ENCODE assay signal across 31 mouse cellular contexts in genomic region chr5:32127226-32127625, GRCm38 (mm10).
"Had no signal": no experiment of that assay in that cellular context is flagged by ENCODE, and none has a peak within 500 bp of the region (broad histone marks: within the 10 kb centered on the region; RNA-seq: fewer than 3 reads in every experiment).

No protein-coding gene starts in this region.

- H3K27me3 ChIP-seq: lung, embryonic 15.5 days had no signal

- H3K36me3 ChIP-seq: limb, embryonic 10.5 days; limb, embryonic 12.5 days; limb, embryonic 13.5 days; limb, embryonic 15.5 days; liver, embryonic 12.5 days; liver, embryonic 13.5 days; liver, embryonic 15.5 days; lung, embryonic 15.5 days; midbrain, embryonic 10.5 days; midbrain, embryonic 12.5 days; midbrain, embryonic 13.5 days; midbrain, embryonic 15.5 days; neural tube, embryonic 12.5 days; neural tube, embryonic 13.5 days had no signal

- H3K4me1 ChIP-seq: limb, embryonic 12.5 days; liver, embryonic 12.5 days; liver, embryonic 15.5 days; midbrain, embryonic 10.5 days; midbrain, embryonic 12.5 days; midbrain, embryonic 13.5 days; midbrain, embryonic 15.5 days; neural tube, embryonic 12.5 days had no signal

- DNase-seq: liver; liver, embryonic 13.5 days; liver, postnatal 0 days; lung, adult 18-20 months; lung, adult 2 months; lung, embryonic 14.5 days; lung, postnatal 14 days; lung, postnatal 36 days; lung, postnatal 4 days; midbrain, embryonic 14.5 days had no signal

- ATAC-seq: liver, embryonic 12.5 days; liver, postnatal 0 days; lung, postnatal 0 days; midbrain, embryonic 13.5 days; midbrain, embryonic 15.5 days; midbrain, embryonic 16.5 days had no signal

- H3K27ac ChIP-seq: limb, embryonic 10.5 days; limb, embryonic 12.5 days; limb, embryonic 13.5 days; limb, embryonic 15.5 days; liver, embryonic 12.5 days; liver, embryonic 13.5 days; liver, embryonic 14.5 days; liver, embryonic 15.5 days; lung, embryonic 15.5 days; macrophage; midbrain, embryonic 10.5 days; midbrain, embryonic 12.5 days; midbrain, embryonic 13.5 days; midbrain, embryonic 15.5 days; neural tube, embryonic 12.5 days; neural tube, embryonic 13.5 days had no signal

- H3K9me3 ChIP-seq: limb, embryonic 10.5 days; limb, embryonic 12.5 days; limb, embryonic 13.5 days; limb, embryonic 15.5 days; liver, embryonic 12.5 days; liver, embryonic 13.5 days; liver, embryonic 15.5 days; lung, embryonic 15.5 days; megakaryocyte, embryonic 14.5 days; midbrain, embryonic 10.5 days; midbrain, embryonic 12.5 days; midbrain, embryonic 13.5 days; midbrain, embryonic 15.5 days; neural tube, embryonic 12.5 days; neural tube, embryonic 13.5 days had no signal

- H3K9ac ChIP-seq: limb, embryonic 12.5 days; limb, embryonic 13.5 days; limb, embryonic 15.5 days; liver, embryonic 12.5 days; liver, embryonic 13.5 days; liver, embryonic 14.5 days; liver, embryonic 15.5 days; liver, postnatal 0 days; lung, embryonic 14.5 days; lung, embryonic 15.5 days; midbrain, embryonic 12.5 days; midbrain, embryonic 13.5 days; midbrain, embryonic 15.5 days; neural tube, embryonic 12.5 days; neural tube, embryonic 13.5 days had no signal

- H3K4me3 ChIP-seq: limb, embryonic 10.5 days; limb, embryonic 12.5 days; limb, embryonic 13.5 days; limb, embryonic 15.5 days; liver, embryonic 12.5 days; liver, embryonic 13.5 days; liver, embryonic 15.5 days; lung, embryonic 15.5 days; midbrain, embryonic 10.5 days; midbrain, embryonic 12.5 days; midbrain, embryonic 13.5 days; midbrain, embryonic 15.5 days; myocyte; neural tube, embryonic 12.5 days; neural tube, embryonic 13.5 days had no signal

- H3K4me2 ChIP-seq: limb, embryonic 12.5 days; limb, embryonic 13.5 days; limb, embryonic 15.5 days; liver, embryonic 11.5 days; liver, embryonic 12.5 days; liver, embryonic 13.5 days; liver, embryonic 15.5 days; lung, embryonic 14.5 days; lung, embryonic 15.5 days; midbrain, embryonic 11.5 days; midbrain, embryonic 12.5 days; midbrain, embryonic 13.5 days; midbrain, embryonic 15.5 days; neural tube, embryonic 12.5 days; neural tube, embryonic 13.5 days had no signal
